7 mouse cellular contexts compared by ENCODE assay signal in the genomic region with DNA sequence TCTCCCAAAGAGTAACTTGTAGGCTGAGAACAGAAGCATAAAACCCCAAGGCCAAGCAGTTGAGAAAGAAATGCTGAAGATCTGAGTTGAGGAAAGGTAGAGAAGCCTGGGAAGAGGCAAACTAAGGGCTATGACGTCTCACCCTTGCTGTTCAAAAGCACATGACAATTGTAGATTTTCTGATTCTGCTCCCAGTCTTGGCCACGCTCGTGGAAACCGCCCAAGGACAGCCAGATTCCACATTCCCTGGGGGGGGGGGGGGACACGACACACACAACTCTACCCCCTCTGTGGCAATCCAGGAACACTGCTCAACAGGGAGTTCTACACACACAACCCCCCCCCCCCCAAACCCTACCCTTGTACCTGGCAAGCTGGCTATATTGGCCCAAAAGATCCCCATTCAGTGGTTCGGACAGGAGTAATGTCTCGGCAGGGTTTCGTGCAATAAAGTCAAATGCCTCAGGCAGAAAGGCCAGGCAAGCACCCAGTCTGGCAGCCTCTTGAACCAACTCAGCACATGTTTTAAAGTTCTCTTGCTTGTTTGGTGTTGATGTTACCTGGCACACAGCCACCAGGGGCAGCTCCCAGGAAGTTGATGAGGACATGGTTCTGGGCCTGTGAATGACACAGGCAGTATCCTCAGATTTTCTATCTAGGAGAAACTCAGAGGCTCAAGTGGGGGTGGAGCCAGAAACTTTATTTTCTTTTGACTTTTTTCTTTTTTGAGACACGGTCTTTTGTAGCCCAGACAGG. TPM values are rescaled to one million over a fixed set of nuclear protein-coding genes. Genes with fewer than 3 reads are reported as not detected.
DNase-seq lines count a peak whose midpoint lies in the region; ATAC-seq and TF ChIP-seq lines count a peak whose summit lies in the region.

No protein-coding gene starts in this region.

- peaks cover 5% of the 10 kb centered on the region; the same call in 1 of the 2 replicates for H3K9me3 ChIP-seq in embryonic facial prominence, embryonic 10.5 days
- H3K9me3 ChIP-seq in intestine, postnatal 0 days (ENCODE audit: control insufficient read depth): no peaks in the 10 kb centered on the region
- H3K9me3 ChIP-seq in lung, embryonic 15.5 days: 0 out of 2 replicates have a peak, but pooled peaks cover 4% of the 10 kb centered on the region

- WGBS in embryonic facial prominence, embryonic 10.5 days: 89% methylated on average over 9 of the region's 9 CpGs
- 66% methylated on average over 9 of the region's 9 CpGs for whole genome bisulfite sequencing in intestine, postnatal 0 days
- 75% methylated on average over 9 of the region's 9 CpGs for WGBS in lung, embryonic 15.5 days

- peak; percentile 56 for TF ChIP-seq CTCF in intestine, postnatal 0 days (IDR thresholded peaks at IDR 0.05; ENCODE audit: low read depth)

- H3K4me1 ChIP-seq in embryonic facial prominence, embryonic 10.5 days: peaks cover 29% of the 10 kb centered on the region
- no peaks in the 10 kb centered on the region; the same call in 1 of the 2 replicates for H3K4me1 ChIP-seq in intestine, postnatal 0 days (replicated peaks; ENCODE audit: control insufficient read depth, insufficient read depth, low read length)
- H3K4me1 ChIP-seq in lung, embryonic 15.5 days: peaks cover 24% of the 10 kb centered on the region; the same call in 1 of the 2 replicates

- H3K4me2 ChIP-seq in intestine, postnatal 0 days (replicated peaks; ENCODE audit: low read depth): peak overlapping the region; percentile 90
- H3K4me2 ChIP-seq in lung, embryonic 15.5 days: peak overlapping the region; percentile 73

- no peaks in the 10 kb centered on the region for H3K27me3 ChIP-seq in embryonic facial prominence, embryonic 10.5 days (replicated peaks; ENCODE audit: low read depth, poor library complexity, severe bottlenecking)
- no peaks in the 10 kb centered on the region for H3K27me3 ChIP-seq in intestine, postnatal 0 days (replicated peaks; ENCODE audit: control insufficient read depth, insufficient read depth, low read length)
- H3K27me3 ChIP-seq in lung, embryonic 15.5 days: no peaks in the 10 kb centered on the region

- H3K27ac ChIP-seq in embryonic facial prominence, embryonic 10.5 days (replicated peaks): no peak overlapping the region
- H3K27ac ChIP-seq in intestine, postnatal 0 days (ENCODE audit: low read depth, low read length): 0 out of 2 replicates have a peak overlapping the region, but pooled peaks have one; percentile 3
- no peak overlapping the region for H3K27ac ChIP-seq in lung, embryonic 15.5 days

- no peak overlapping the region for H3K9ac ChIP-seq in intestine, postnatal 0 days (ENCODE audit: low read depth, low read length)
- H3K9ac ChIP-seq in lung, embryonic 15.5 days: no peak overlapping the region

- DNase-seq in thymus, postnatal 4 days: peak; percentile 28
- no peak for DNase-seq in thymus, postnatal 10 days (ENCODE audit: low spot score in 2 of 2)
- DNase-seq in embryonic facial prominence, embryonic 10.5 days (ENCODE audit: low spot score): peak; percentile 31
- DNase-seq in testis, postnatal 14 days (ENCODE audit: low spot score): peak; percentile 30
- DNase-seq in right cerebral cortex, adult 18-20 months: no peak

- H3K4me3 ChIP-seq in embryonic facial prominence, embryonic 10.5 days: peak overlapping the region; percentile 99; the same call in 1 of the 2 replicates
- peak overlapping the region; percentile 98 for H3K4me3 ChIP-seq in intestine, postnatal 0 days (ENCODE audit: low read depth, low read length)
- peak overlapping the region; percentile 95 for H3K4me3 ChIP-seq in lung, embryonic 15.5 days

- peaks cover 65% of the 10 kb centered on the region for H3K36me3 ChIP-seq in embryonic facial prominence, embryonic 10.5 days (replicated peaks)
- peaks cover 34% of the 10 kb centered on the region for H3K36me3 ChIP-seq in intestine, postnatal 0 days (ENCODE audit: control insufficient read depth, insufficient read depth)
- H3K36me3 ChIP-seq in lung, embryonic 15.5 days: peaks cover 44% of the 10 kb centered on the region

- ATAC-seq in intestine, postnatal 0 days: peak; percentile 44
- no peak for ATAC-seq in lung, embryonic 15.5 days (ENCODE audit: borderline replicate concordance, extremely low read depth, low FRiP score, low TSS enrichment)

RNA-seq across cellular contexts. Expression of gene Nit1, which starts 1.3 kb away (rescaled TPM):
- polyA plus RNA-seq in embryonic facial prominence, embryonic 10.5 days (2016; fragmentation: Nextera tagmentation; extraction: Ambion mirVana): 33.6 and 36.8 TPM in 2 replicates
- 60.1 and 66.5 TPM in 2 replicates for polyA plus RNA-seq in intestine, postnatal 0 days (2015; fragmentation: Nextera tagmentation; extraction: Ambion mirVana)
- 38.3 and 42.6 TPM in 2 replicates for polyA plus RNA-seq in lung, embryonic 15.5 days (2015; fragmentation: Nextera tagmentation; extraction: Ambion mirVana)

RNA-seq across cellular contexts. Expression of gene Pfdn2, which starts 1.4 kb away (rescaled TPM):
- 156 TPM in 2 replicates for polyA plus RNA-seq in embryonic facial prominence, embryonic 10.5 days (2016; fragmentation: Nextera tagmentation; extraction: Ambion mirVana)
- polyA plus RNA-seq in intestine, postnatal 0 days (2015; fragmentation: Nextera tagmentation; extraction: Ambion mirVana): 69.5 and 73.1 TPM in 2 replicates
- 83.8 and 91.3 TPM in 2 replicates for polyA plus RNA-seq in lung, embryonic 15.5 days (2015; fragmentation: Nextera tagmentation; extraction: Ambion mirVana)

RNA-seq across cellular contexts. Expression of gene Dedd, which starts 15.2 kb away (rescaled TPM):
- polyA plus RNA-seq in embryonic facial prominence, embryonic 10.5 days (2016; fragmentation: Nextera tagmentation; extraction: Ambion mirVana): 50.3 and 50.4 TPM in 2 replicates
- 28.1 and 29.9 TPM in 2 replicates for polyA plus RNA-seq in intestine, postnatal 0 days (2015; fragmentation: Nextera tagmentation; extraction: Ambion mirVana)
- 49.5 and 50.5 TPM in 2 replicates for polyA plus RNA-seq in lung, embryonic 15.5 days (2015; fragmentation: Nextera tagmentation; extraction: Ambion mirVana)

RNA-seq across cellular contexts. Expression of gene Klhdc9, which starts 16.5 kb away (rescaled TPM):
- polyA plus RNA-seq in embryonic facial prominence, embryonic 10.5 days (2016; fragmentation: Nextera tagmentation; extraction: Ambion mirVana): 1.2 and 1.6 TPM in 2 replicates
- polyA plus RNA-seq in intestine, postnatal 0 days (2015; fragmentation: Nextera tagmentation; extraction: Ambion mirVana): 0.48 and 0.82 TPM in 2 replicates
- polyA plus RNA-seq in lung, embryonic 15.5 days (2015; fragmentation: Nextera tagmentation; extraction: Ambion mirVana): 2.1 and 2.6 TPM in 2 replicates

RNA-seq across cellular contexts. Expression of gene Nectin4, which starts 25.8 kb away (rescaled TPM):
- polyA plus RNA-seq in embryonic facial prominence, embryonic 10.5 days (2016; fragmentation: Nextera tagmentation; extraction: Ambion mirVana): 2.6 and 4.6 TPM in 2 replicates
- 0.38 and 0.48 TPM in 2 replicates for polyA plus RNA-seq in intestine, postnatal 0 days (2015; fragmentation: Nextera tagmentation; extraction: Ambion mirVana)
- polyA plus RNA-seq in lung, embryonic 15.5 days (2015; fragmentation: Nextera tagmentation; extraction: Ambion mirVana): 5.1 and 7.3 TPM in 2 replicates

Comparison
In these comparisons a context has a peak if more than half of its experiments do, and no peak if none do; other contexts are left out.
1. DNase-seq: peak in thymus, postnatal 4 days (single experiment), embryonic facial prominence, embryonic 10.5 days (single experiment) and testis, postnatal 14 days (single experiment); none in thymus, postnatal 10 days (0 of 2) and right cerebral cortex, adult 18-20 months (single experiment).
2. Peak in every context shown above with its lines, with median percentiles within 50 percentile points of each other: H3K4me3 ChIP-seq.